Mouse (Mus musculus): ENCODE results near the gene Olfr229. TPM values are rescaled to one million over a fixed set of nuclear protein-coding genes. Genes with fewer than 3 reads are reported as not detected.
"Not testable (repeated sequence)": the region's sequence is repeated elsewhere in the genome, so short reads cannot be mapped to it uniquely, and the experiment has no call there.

Olfr229 gene
- not detected in 2 replicates for polyA plus RNA-seq (2014; fragmentation: Nextera tagmentation; extraction: Ambion mirVana)

DNA sequence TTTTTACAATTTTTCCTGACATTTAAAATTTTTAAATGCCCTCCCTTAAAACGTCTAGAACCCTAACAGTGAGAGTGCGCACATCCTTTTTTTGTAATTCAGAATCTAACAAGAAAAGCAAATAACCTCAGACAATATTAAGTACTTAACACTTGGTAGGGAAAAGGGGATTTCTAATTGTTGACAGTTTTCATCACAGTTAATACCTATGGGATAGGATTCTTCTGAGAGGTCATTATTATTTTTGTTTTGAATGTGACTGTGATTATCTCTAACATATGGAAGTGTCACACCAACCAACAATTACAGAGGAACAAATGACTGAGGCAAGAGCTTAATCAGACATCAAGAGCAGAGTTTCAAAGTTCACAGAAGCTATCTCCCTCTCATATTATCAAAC is at the start of gene Olfr229:
Gene Olfr229, plus strand, starts transcription at position 301 of the 400 bp plus-strand sequence.
- no peaks in the 10 kb centered on the region for H3K27me3 ChIP-seq (ENCODE audit: control insufficient read depth, insufficient read depth, low read length)
- no peak within 1 kb of the TSS for H3K27ac ChIP-seq (ENCODE audit: low read depth, low read length)
- ATAC-seq (replicated peaks; ENCODE audit: low FRiP score) (no peak), DNase-seq (ENCODE audit: low spot score) (no peak)
- H3K9ac ChIP-seq (ENCODE audit: low read length), result no peak within 1 kb of the TSS
- no peak within 1 kb of the TSS for H3K4me3 ChIP-seq (ENCODE audit: low read depth, low read length)
- no peaks in the 10 kb centered on the region for H3K4me1 ChIP-seq (replicated peaks; ENCODE audit: control insufficient read depth, insufficient read depth, low read length)
- H3K36me3 ChIP-seq (ENCODE audit: control insufficient read depth, insufficient read depth, low read length), result no peaks in the 10 kb centered on the region
- 74% methylated on average over 2 of the region's 2 CpGs for WGBS
- no peaks in the 10 kb centered on the region for H3K9me3 ChIP-seq (ENCODE audit: control insufficient read depth, low read length)
- no peak within 1 kb of the TSS for H3K4me2 ChIP-seq (ENCODE audit: low read depth, low read length, severe bottlenecking)

DNA sequence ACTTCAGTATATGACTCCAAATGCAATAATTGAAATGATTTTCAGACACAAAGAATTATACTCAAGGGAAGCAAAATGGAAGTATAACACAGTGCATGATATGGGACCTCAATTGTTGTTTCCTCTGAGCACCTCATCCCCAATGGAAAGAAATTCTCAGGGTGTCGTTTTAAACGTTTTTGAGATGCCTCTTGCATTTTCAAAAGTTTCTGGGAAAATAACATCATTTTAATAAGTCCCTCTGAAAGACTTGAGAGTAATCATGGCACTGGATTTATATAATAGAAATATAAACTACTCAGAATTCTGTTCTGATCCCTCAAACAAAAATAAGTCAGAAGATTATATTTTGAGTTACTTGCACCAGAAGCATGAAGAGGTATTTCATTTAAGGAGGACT is 41.0 kb upstream of the Olfr229 start, which contains the start of gene Olfr972:
Gene Olfr972, plus strand, starts transcription at position 301 of the 400 bp plus-strand sequence.
- H3K27ac ChIP-seq (ENCODE audit: low read depth, low read length), result no peak within 1 kb of the TSS
- no peaks in the 10 kb centered on the region for H3K36me3 ChIP-seq (ENCODE audit: control insufficient read depth, insufficient read depth, low read length)
- no peak within 1 kb of the TSS for H3K4me2 ChIP-seq (ENCODE audit: low read depth, low read length, severe bottlenecking)
- WGBS, result 69% methylated on average over 2 of the region's 2 CpGs
- H3K4me1 ChIP-seq (replicated peaks; ENCODE audit: control insufficient read depth, insufficient read depth, low read length), result no peaks in the 10 kb centered on the region
- H3K4me3 ChIP-seq (ENCODE audit: low read depth, low read length), result no peak within 1 kb of the TSS
- no peaks in the 10 kb centered on the region for H3K9me3 ChIP-seq (ENCODE audit: control insufficient read depth, low read length)
- no peaks in the 10 kb centered on the region for H3K27me3 ChIP-seq (ENCODE audit: control insufficient read depth, insufficient read depth, low read length)
- H3K9ac ChIP-seq (ENCODE audit: low read length), result no peak within 1 kb of the TSS
- ATAC-seq (replicated peaks; ENCODE audit: low FRiP score) (no peak), DNase-seq (ENCODE audit: low spot score) (no peak)

DNA sequence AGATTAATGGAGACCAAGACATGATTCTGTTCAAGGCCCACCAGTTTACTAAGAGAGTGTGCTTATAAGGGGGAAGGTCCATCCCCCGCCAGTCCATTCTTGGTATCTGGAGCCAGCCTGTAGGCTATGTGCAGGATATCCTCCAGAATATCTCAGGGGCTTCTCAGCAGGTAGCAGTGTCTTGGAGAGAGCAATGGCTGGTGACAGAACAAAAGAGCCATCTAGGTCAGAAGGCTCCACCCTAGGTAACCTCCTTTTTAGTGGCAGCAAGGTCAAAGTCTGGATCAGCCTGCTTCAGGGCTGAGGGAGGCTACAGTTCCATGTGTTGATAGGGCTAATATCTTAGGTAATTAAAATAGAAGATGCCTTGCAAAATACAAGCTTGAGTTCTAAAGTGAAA is 35.1 kb upstream of the Olfr229 start:
- not testable (repeated sequence) for H3K9ac ChIP-seq (ENCODE audit: low read length); H3K36me3 ChIP-seq (ENCODE audit: control insufficient read depth, insufficient read depth, low read length); H3K27ac ChIP-seq (ENCODE audit: low read depth, low read length); H3K4me2 ChIP-seq (ENCODE audit: low read depth, low read length, severe bottlenecking); DNase-seq (ENCODE audit: low spot score); ATAC-seq (replicated peaks; ENCODE audit: low FRiP score); H3K9me3 ChIP-seq (ENCODE audit: control insufficient read depth, low read length); H3K4me1 ChIP-seq (replicated peaks; ENCODE audit: control insufficient read depth, insufficient read depth, low read length); H3K4me3 ChIP-seq (ENCODE audit: low read depth, low read length); H3K27me3 ChIP-seq (ENCODE audit: control insufficient read depth, insufficient read depth, low read length)
- 94% methylated on average over 1 of the region's 1 CpGs for WGBS

DNA sequence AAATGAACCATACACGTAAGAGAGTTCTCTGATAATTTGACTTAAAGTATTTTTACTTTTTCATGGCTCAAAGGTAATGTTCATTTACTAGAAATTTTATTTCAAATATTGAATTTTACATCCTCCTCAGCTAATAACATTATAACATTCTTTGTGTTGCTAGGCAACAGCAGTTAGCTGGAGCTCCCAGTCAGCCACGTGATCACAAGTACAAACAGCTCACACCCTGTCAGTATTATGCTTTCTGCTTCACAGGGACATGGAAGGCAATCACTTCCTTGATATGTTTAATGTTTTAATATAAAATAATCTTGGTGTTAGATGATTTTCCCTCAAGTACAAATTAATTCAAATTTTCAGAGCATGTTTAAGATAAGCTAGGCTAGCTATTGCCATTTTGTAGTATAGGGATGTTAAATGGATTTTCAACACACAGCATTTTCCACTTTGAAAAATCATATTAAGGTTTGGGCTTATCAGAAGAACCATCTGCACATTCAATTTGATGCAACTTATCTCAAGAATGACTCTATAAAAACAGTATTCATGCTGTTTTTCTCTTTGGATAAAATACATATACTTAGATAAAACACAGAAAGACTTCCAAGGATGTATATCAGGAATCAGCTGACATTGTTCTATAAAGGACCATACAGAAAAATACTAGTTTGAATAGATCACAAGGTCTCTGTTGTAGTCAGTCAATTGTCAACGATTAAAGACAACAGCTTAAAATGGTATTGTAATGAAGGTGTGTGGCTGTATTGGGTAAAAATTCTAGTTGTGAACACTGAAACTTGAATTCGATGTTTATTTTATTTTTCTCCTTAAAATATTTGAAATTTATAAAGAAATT is 29.4 kb upstream of the Olfr229 start:
- not testable (repeated sequence) for DNase-seq (ENCODE audit: low spot score); H3K4me3 ChIP-seq (ENCODE audit: low read depth, low read length); H3K27ac ChIP-seq (ENCODE audit: low read depth, low read length); H3K36me3 ChIP-seq (ENCODE audit: control insufficient read depth, insufficient read depth, low read length); H3K9ac ChIP-seq (ENCODE audit: low read length); ATAC-seq (replicated peaks; ENCODE audit: low FRiP score); H3K9me3 ChIP-seq (ENCODE audit: control insufficient read depth, low read length); H3K27me3 ChIP-seq (ENCODE audit: control insufficient read depth, insufficient read depth, low read length); H3K4me2 ChIP-seq (ENCODE audit: low read depth, low read length, severe bottlenecking); H3K4me1 ChIP-seq (replicated peaks; ENCODE audit: control insufficient read depth, insufficient read depth, low read length)
- WGBS, result no CpG with 5 or more reads among the region's 4 CpGs

DNA sequence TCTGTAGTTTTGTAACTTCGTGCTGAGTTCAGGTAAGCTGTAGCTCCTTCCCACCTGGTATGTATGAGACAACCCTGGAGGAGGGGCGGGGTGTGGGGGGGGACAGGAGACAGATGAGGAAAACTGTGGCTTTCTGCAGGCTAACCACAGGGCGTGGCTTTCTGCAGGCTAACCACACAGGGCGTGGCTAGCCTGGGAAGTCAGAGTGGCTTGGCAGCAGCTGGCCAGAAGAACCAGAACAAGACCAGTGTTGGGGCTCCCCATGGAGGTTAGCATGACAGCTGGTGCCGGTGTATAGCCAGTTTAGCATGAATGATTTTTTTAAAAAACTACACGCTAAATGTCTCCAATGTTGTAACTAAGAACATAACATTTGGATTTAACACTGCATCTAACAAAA is 2.0 kb upstream of the Olfr229 start:
- Histone ChIP-seq H3K4me3 (ENCODE audit: low read depth, low read length) (no peak overlapping the region), H3K27ac (ENCODE audit: low read depth, low read length) (no peak overlapping the region), H3K4me2 (ENCODE audit: low read depth, low read length, severe bottlenecking) (no peak overlapping the region), H3K9ac (ENCODE audit: low read length) (no peak overlapping the region), H3K4me1 (replicated peaks; ENCODE audit: control insufficient read depth, insufficient read depth, low read length) (no peaks in the 10 kb centered on the region), H3K27me3 (ENCODE audit: control insufficient read depth, insufficient read depth, low read length) (no peaks in the 10 kb centered on the region), H3K36me3 (ENCODE audit: control insufficient read depth, insufficient read depth, low read length) (no peaks in the 10 kb centered on the region), H3K9me3 (ENCODE audit: control insufficient read depth, low read length) (no peaks in the 10 kb centered on the region)
- 81% methylated on average over 6 of the region's 6 CpGs for WGBS
- DNase-seq (ENCODE audit: low spot score) (no peak), ATAC-seq (replicated peaks; ENCODE audit: low FRiP score) (no peak)

DNA sequence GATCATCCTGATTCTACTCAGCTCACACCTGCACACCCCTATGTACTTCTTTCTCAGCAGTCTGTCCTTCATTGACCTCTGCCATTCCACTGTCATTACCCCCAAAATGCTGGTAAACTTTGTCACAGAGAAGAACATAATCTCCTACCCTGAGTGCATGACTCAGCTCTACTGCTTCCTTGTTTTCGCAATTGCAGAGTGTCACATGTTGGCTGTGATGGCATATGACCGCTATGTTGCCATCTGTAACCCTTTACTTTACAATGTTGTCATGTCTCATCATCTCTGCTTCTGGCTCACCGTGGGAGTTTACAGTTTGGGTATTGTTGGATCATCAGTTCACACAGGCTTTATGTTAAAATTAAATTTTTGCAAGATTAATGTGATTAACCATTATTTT is 2.8 kb downstream of the Olfr229 start:
- H3K4me1 ChIP-seq (replicated peaks; ENCODE audit: control insufficient read depth, insufficient read depth, low read length), result no peaks in the 10 kb centered on the region
- no peaks in the 10 kb centered on the region for H3K36me3 ChIP-seq (ENCODE audit: control insufficient read depth, insufficient read depth, low read length)
- H3K27me3 ChIP-seq (ENCODE audit: control insufficient read depth, insufficient read depth, low read length), result no peaks in the 10 kb centered on the region
- H3K9ac ChIP-seq (ENCODE audit: low read length), result no peak overlapping the region
- H3K4me3 ChIP-seq (ENCODE audit: low read depth, low read length), result no peak overlapping the region
- ATAC-seq (replicated peaks; ENCODE audit: low FRiP score) (no peak), DNase-seq (ENCODE audit: low spot score) (no peak)
- no peak overlapping the region for H3K27ac ChIP-seq (ENCODE audit: low read depth, low read length)
- no peak overlapping the region for H3K4me2 ChIP-seq (ENCODE audit: low read depth, low read length, severe bottlenecking)
- WGBS, result 88% methylated on average over 3 of the region's 3 CpGs
- H3K9me3 ChIP-seq (ENCODE audit: control insufficient read depth, low read length), result no peaks in the 10 kb centered on the region

DNA sequence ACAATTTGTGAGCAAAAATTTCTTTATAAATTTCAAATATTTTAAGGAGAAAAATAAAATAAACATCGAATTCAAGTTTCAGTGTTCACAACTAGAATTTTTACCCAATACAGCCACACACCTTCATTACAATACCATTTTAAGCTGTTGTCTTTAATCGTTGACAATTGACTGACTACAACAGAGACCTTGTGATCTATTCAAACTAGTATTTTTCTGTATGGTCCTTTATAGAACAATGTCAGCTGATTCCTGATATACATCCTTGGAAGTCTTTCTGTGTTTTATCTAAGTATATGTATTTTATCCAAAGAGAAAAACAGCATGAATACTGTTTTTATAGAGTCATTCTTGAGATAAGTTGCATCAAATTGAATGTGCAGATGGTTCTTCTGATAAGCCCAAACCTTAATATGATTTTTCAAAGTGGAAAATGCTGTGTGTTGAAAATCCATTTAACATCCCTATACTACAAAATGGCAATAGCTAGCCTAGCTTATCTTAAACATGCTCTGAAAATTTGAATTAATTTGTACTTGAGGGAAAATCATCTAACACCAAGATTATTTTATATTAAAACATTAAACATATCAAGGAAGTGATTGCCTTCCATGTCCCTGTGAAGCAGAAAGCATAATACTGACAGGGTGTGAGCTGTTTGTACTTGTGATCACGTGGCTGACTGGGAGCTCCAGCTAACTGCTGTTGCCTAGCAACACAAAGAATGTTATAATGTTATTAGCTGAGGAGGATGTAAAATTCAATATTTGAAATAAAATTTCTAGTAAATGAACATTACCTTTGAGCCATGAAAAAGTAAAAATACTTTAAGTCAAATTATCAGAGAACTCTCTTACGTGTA is 21.1 kb downstream of the Olfr229 start:
- not testable (repeated sequence) for H3K4me2 ChIP-seq (ENCODE audit: low read depth, low read length, severe bottlenecking); H3K9ac ChIP-seq (ENCODE audit: low read length); H3K36me3 ChIP-seq (ENCODE audit: control insufficient read depth, insufficient read depth, low read length); H3K9me3 ChIP-seq (ENCODE audit: control insufficient read depth, low read length); H3K27me3 ChIP-seq (ENCODE audit: control insufficient read depth, insufficient read depth, low read length); H3K27ac ChIP-seq (ENCODE audit: low read depth, low read length); ATAC-seq (replicated peaks; ENCODE audit: low FRiP score); DNase-seq (ENCODE audit: low spot score); H3K4me1 ChIP-seq (replicated peaks; ENCODE audit: control insufficient read depth, insufficient read depth, low read length); H3K4me3 ChIP-seq (ENCODE audit: low read depth, low read length)
- WGBS, result no CpG with 5 or more reads among the region's 4 CpGs

DNA sequence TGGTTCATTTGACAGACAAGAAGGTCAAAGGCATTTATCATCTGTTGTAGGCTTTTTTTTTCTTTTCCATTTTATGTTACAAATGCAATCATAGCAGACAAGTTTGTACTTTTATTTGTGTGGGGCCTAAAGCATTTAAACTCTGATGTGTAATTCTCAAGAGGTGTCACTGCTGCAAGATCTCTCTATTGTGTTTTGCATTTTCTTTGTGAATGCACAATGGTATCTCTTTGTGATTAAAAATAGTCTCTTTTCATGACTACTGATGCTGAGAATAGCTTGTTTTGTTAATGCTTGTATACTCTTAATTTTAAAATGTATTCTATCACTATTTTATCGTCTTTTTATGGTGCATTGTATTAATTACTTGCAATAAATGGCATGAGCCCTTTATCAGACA is 21.7 kb downstream of the Olfr229 start:
- not testable (repeated sequence) for H3K4me1 ChIP-seq (replicated peaks; ENCODE audit: control insufficient read depth, insufficient read depth, low read length); H3K4me3 ChIP-seq (ENCODE audit: low read depth, low read length); H3K36me3 ChIP-seq (ENCODE audit: control insufficient read depth, insufficient read depth, low read length); H3K4me2 ChIP-seq (ENCODE audit: low read depth, low read length, severe bottlenecking); H3K9ac ChIP-seq (ENCODE audit: low read length); H3K27me3 ChIP-seq (ENCODE audit: control insufficient read depth, insufficient read depth, low read length); H3K27ac ChIP-seq (ENCODE audit: low read depth, low read length); H3K9me3 ChIP-seq (ENCODE audit: control insufficient read depth, low read length); DNase-seq (ENCODE audit: low spot score); ATAC-seq (replicated peaks; ENCODE audit: low FRiP score)
- whole genome bisulfite sequencing, result 75% methylated on average over 1 of the region's 1 CpGs

Data from forebrain, embryonic 11.5 days (tissue).